14 mouse cellular contexts compared by ENCODE assay signal in the genomic region with DNA sequence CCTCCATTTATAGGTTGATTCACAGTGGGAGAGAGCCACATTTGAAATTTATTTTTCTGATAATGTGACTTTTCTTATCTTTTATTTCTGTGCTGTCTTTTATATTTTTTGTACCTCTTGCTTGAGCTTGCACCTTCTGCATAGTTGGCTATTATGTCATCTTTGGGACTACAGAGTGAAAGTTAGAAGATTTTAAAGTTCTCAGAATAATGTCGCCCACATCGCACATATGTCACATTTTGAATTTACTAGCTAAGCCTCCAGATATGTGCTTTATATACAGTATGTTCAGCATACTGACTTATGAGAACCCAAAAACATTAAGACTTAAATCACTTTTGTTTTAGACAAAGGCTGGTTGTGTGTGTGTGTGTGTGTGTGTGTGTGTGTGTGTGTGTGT.
"Had no signal": no experiment of that assay in that cellular context is flagged by ENCODE, and none has a peak within 500 bp of the region (broad histone marks: within the 10 kb centered on the region; RNA-seq: fewer than 3 reads in every experiment).

No protein-coding gene starts in this region.

- H3K27ac ChIP-seq: kidney, postnatal 0 days; limb, embryonic 15.5 days; liver, embryonic 12.5 days; midbrain, embryonic 10.5 days; neural tube, embryonic 15.5 days had no signal

- DNase-seq: kidney, adult 11 months; kidney, adult 9 months; layer of hippocampus, postnatal 36 days; lung, embryonic 14.5 days; lung, postnatal 10 days; lung, postnatal 4 days; midbrain, embryonic 14.5 days; thymus, postnatal 4 days had no signal

- ATAC-seq: liver, embryonic 12.5 days had no signal

- H3K27me3 ChIP-seq: limb, embryonic 15.5 days; liver, embryonic 12.5 days; neural tube, embryonic 15.5 days had no signal

- H3K4me2 ChIP-seq: limb, embryonic 15.5 days; liver, embryonic 12.5 days; lung, embryonic 14.5 days; neural tube, embryonic 15.5 days had no signal

- H3K9ac ChIP-seq: limb, embryonic 15.5 days; liver, embryonic 12.5 days; lung, embryonic 14.5 days; neural tube, embryonic 15.5 days had no signal

- H3K4me3 ChIP-seq: limb, embryonic 15.5 days; liver, embryonic 12.5 days; midbrain, embryonic 10.5 days; myocyte; neural tube, embryonic 15.5 days had no signal

- H3K36me3 ChIP-seq: neural tube, embryonic 15.5 days had no signal

- H3K9me3 ChIP-seq: limb, embryonic 15.5 days; liver, embryonic 12.5 days; midbrain, embryonic 10.5 days; neural tube, embryonic 15.5 days had no signal
